Mouse (Mus musculus): ENCODE measurements around the gene Asic4. TPM values are rescaled to one million over a fixed set of nuclear protein-coding genes. Genes with fewer than 3 reads are reported as not detected.

Gene Asic4
- polyA plus RNA-seq (2017; shearing (Covaris generic)), result not detected

DNA sequence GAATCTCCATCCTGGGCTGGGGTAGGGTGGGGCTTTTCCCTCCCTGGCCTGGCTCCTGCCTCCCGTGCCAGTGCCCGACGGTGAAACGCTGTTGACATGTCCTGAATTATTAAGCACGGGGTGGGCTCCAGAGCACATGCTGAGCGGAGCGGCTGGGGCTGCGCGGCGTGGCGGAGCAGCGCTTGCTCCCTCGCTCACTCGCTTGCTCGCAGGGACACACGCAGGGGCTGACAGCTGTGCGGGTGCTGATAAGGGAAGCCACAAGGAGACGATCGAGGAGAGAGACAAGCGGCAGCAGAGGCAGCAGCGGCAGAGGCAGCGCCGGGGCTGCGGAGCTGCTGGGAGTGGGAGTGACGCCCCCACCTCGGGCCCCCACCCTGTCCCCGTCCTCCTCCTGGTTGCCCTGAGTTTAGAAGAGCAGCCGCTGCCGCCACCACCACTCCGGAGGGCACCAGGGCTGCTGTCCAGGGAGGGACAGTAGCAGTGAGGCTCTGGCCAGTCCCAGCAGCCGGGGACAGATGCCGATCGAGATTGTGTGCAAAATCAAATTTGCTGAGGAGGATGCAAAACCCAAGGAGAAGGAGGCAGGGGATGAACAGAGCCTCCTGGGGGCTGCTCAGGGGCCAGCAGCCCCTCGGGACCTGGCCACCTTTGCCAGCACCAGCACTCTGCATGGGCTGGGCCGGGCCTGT, at the start of gene Asic4:
Asic4 (plus strand) TSS at position 123 of the 692 bp plus-strand sequence.

DNA sequence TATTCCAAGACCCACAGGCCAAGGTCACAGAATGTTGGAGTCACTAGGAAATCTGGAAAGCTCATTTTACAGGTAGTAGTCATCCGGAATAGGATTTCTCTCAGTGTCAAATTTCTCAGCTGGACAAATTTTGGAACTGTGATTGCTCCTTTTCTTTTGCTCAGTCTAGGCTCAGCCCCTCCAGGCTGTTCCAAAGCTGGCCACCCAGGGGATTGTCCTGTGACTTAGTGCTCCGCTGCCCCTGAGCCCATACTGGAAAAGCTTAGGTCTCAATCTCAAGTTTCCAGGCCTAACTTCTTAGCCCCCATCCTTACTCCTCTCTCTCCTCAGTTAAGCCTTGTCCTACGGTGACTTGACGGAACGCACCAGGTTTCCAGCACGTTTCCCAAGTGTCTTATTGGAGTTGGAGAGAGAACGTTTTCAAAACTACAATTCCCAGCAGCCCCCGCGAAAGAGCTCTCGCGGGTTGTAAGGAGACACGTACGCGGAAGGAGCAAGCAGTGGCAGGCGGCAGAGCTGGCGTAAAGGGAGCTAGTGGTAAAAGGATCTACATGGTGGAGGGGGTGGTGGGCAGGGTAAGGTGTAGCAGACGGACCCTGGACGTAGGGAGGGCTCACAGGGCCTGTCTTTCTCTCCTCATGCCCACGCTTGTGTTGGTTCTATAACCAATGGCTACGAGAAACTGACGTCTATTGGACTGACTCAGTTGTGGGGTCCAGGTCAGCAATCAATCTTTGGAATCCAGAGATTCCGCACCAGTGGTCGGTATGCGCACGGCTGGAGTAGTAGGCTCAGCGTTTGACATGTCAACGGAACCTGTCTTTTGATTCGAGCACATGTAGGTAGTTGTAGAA, 14.5 kb upstream of the Asic4 start, which contains the start of gene Gmppa:
Gmppa (plus strand) TSS at position 456 of the 854 bp plus-strand sequence.

DNA sequence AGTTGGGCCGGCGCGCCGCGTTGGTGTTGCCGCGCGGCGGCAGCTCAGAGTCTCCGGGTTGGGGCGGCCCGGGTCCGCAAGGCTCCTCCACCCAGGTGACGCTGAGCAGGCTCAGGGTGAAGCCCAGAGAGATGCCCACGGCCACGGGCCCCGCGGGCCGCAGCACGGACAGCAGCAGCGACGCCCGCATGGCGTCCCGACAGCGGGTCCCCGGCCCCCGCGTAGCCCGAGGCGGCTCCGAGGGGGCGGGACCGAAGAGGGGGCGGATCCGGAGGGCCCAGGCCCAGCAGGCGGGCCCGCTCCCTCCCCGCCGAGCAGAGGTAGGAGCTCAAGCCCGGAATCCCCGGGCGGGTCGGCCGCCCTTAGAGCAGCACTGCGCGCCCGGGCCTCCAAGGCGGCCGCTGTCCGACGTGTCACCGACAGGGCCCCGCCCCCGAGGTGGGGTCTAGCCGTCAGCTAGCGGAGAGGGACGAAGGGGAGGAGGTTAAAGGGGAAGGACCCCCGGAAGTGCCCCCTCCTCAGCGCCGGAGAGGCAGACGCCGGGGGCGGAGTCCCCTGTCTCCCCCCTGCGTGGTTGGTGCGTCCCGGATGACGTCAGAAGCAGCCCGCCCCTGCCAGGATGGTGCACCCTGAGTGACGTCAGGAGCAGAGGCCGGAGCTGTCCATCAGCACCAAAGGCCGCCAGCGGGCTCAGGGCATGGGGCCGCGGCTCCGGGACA, 28.8 kb downstream of the Asic4 start, which contains the start of the genes Chpf and Tmem198:
Chpf (minus strand) TSS at position 392 of the 719 bp plus-strand sequence.
Tmem198 (plus strand) TSS at position 617 of the 719 bp plus-strand sequence.

DNA sequence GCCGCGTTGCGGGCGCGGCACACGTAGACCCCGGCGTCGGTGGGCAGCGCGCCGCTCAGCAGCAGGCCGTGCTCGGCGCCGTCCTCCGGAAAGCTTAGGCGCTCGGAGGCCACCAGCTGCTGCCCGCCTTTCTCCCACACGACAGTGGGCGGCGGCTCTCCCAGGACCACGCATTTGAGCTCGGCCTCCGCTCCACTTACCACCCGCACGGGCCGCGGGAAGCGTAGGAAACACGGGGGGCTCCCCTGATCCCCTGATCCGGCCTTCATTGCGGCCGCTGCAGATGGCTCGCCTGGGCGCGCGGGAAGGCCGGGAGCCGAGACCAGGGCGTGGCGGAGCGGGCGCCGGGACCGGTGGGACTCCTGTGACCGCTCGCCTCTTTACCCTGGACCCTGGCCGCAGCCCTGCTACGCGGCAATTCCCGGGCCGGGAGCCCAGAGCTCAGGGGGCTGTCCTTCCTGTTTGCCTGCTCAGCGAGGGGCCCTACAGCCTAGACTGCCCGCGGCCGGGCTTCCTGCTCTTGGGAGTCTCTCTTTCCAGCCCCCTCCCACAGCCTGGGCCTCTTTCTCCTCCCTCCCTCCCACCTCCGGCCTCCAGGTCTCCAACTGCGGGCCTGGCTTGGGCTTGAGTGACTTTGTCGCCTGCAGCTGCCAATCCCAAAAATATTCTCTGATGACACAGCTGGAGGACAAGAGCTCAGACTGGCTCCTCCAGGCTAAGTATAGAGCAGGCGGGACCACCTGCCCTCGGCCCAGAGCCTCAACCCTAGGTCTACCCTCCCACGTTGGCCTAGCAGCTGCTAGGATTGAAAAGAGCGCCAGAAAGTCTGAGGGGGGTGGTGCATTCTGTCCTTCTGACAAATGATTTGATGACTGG, 56.0 kb downstream of the Asic4 start, which contains the start of gene Obsl1:
Obsl1 (minus strand) TSS at position 497 of the 876 bp plus-strand sequence.

DNA sequence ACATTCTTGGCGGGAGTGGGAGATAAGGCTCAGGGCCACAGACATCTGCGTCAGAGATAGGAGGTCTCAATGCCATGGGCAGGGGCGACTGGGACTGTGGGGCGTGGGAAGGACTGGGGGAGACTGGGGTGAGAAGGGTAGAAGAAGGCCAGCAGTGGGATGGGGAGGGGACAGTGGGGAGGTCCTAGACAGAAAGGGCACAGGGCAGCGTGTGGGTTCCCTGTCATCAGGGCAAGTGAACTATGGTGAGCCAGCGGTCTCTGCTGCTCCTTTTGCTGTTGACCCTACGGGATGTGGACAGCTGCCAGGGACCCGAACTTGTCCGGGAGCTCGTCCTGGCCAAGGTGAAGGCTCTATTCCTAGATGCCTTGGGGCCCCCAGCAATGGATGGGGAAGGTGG, 56.8 kb downstream of the Asic4 start, which contains the start of gene Inha:
Inha (plus strand) TSS at position 72 of the 400 bp plus-strand sequence.

DNA sequence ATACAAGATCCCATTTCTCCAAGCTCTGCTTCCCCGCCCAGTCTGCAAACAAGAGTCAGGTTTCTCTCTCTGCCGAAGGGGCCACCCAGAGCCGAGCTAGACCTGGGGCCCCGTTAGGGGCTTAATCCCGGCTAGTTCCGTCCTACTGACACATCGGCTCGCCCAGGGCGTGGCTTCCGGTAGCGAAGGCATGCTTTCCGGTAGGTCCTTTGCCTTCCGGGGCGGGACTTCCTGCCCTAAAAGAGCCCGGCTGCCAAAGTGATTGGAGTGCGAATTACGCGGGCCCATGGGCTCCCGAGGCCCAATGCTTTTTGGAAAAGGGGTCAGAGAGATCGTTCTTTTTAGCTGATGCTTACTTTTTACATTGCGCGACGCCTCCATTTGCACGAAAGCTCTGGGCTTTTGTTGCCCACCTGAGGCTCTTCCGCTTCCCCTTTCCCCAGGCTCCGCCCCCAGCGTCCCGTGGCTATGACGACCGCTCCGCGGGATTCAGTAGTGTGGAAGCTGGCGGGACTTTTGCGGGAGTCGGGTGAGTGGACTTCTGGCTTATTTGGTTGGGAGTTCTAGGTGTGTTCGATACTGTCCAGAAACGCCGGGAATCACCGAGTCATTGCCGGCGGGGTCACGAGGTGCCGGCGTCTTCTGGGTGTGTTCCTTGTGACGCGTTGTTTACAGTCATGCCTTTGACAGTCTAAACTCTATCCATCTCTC, 71.2 kb downstream of the Asic4 start, which contains the start of gene Stk11ip:
Stk11ip (plus strand) TSS at position 209 of the 711 bp plus-strand sequence.

Other genes with a start within 250 kb of the Asic4 start
- gene Glb1l, start 239.6 kb upstream of the Asic4 start, polyA plus RNA-seq (2017; shearing (Covaris generic)), result 14.3 TPM
- gene Stk16, start 239.6 kb upstream of the Asic4 start, polyA plus RNA-seq (2017; shearing (Covaris generic)), result 115 TPM
- gene Tuba4a, start 230.6 kb upstream of the Asic4 start, polyA plus RNA-seq (2017; shearing (Covaris generic)), result 349 TPM
- gene A630095N17Rik, start 218.3 kb upstream of the Asic4 start, polyA plus RNA-seq (2017; shearing (Covaris generic)), result not detected
- 36.8 TPM for gene Dnajb2, start 214.0 kb upstream of the Asic4 start, polyA plus RNA-seq (2017; shearing (Covaris generic))
- gene Ptprn, start 185.9 kb upstream of the Asic4 start, polyA plus RNA-seq (2017; shearing (Covaris generic)), result 0.15 TPM
- gene Resp18, start 172.0 kb upstream of the Asic4 start, polyA plus RNA-seq (2017; shearing (Covaris generic)), result not detected
- gene Dnpep, start 132.4 kb upstream of the Asic4 start, polyA plus RNA-seq (2017; shearing (Covaris generic)), result 79.7 TPM
- 0.12 TPM for gene Des, start 90.1 kb upstream of the Asic4 start, polyA plus RNA-seq (2017; shearing (Covaris generic))
- 0.40 TPM for gene Speg, start 75.1 kb upstream of the Asic4 start, polyA plus RNA-seq (2017; shearing (Covaris generic))
- gene Gmppa, start 14.5 kb upstream of the Asic4 start, polyA plus RNA-seq (2017; shearing (Covaris generic)), result 87.7 TPM
- 6.6 TPM for gene Chpf, start 28.9 kb downstream of the Asic4 start, polyA plus RNA-seq (2017; shearing (Covaris generic))
- gene Tmem198, start 29.1 kb downstream of the Asic4 start, polyA plus RNA-seq (2017; shearing (Covaris generic)), result 0.42 TPM
- gene Obsl1, start 56.0 kb downstream of the Asic4 start, polyA plus RNA-seq (2017; shearing (Covaris generic)), result not detected
- gene Inha, start 56.6 kb downstream of the Asic4 start, polyA plus RNA-seq (2017; shearing (Covaris generic)), result not detected
- 24.9 TPM for gene Stk11ip, start 71.1 kb downstream of the Asic4 start, polyA plus RNA-seq (2017; shearing (Covaris generic))
- gene Slc4a3, start 95.8 kb downstream of the Asic4 start, polyA plus RNA-seq (2017; shearing (Covaris generic)), result not detected

Data from activated CD4-positive, CD25-positive, alpha-beta regulatory T cell, adult 9 weeks (primary cell).